Mouse (Mus musculus): ENCODE results near the gene Apoa2.
A peak's percentile ranks its signal among the peaks of the same experiment; 100 is the strongest.

The Apoa2 gene

DNA sequence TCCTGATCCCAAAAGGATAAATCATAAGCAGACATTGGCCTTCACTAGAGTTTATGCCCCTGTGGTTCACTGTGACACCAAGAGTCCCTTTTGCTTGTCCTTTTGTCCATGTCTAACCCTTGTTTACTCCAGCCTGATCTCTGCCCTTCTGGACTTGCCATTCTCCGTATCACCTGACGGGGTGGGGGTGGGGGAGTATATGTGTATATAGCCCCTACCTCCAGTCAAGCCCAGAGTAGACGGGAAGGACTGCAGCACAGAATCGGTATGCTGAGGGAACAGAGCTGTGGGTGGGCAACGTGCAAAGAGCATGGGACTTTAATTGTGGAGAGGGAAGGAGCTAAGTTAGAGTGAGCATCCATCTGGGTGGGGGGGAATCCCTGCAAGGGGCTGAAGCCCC, at the start of gene Apoa2:
Apoa2 (plus strand) TSS at position 198 of the 400 bp plus-strand sequence.
- no peak for DNase-seq

- no peak for DNase-seq
Observed at GRCm38 (mm10) chr1:171179487-171180171, 45.2 kb upstream of the Apoa2 start.

DNA sequence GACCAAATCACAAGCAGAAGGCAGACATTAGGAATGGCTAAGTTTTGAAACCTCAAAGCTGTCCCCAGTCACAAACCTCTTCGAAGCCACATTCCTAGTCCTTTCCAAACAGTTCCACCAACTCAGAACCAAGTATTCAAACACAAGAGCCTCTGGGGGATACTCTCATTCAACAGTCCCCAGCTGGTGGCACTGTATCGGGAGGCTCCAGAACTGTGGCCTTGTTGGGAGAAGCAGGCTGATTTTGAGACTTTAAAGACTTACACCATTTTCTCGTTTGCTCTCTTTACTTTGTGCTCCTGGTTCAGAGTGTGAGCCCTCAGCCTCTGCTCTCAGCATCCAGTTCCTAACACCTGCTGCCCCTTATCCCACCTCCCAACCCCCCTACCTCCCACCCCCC, 41.8 kb upstream of the Apoa2 start:
- no peak for DNase-seq

- no peak for DNase-seq
Observed at GRCm38 (mm10) chr1:171183620-171184019, 41.2 kb upstream of the Apoa2 start.

- DNase-seq = peak; percentile 18
Observed at GRCm38 (mm10) chr1:171184314-171184713, 40.5 kb upstream of the Apoa2 start.

- DNase-seq = no peak
Observed at GRCm38 (mm10) chr1:171185655-171186054, 39.2 kb upstream of the Apoa2 start.

DNA sequence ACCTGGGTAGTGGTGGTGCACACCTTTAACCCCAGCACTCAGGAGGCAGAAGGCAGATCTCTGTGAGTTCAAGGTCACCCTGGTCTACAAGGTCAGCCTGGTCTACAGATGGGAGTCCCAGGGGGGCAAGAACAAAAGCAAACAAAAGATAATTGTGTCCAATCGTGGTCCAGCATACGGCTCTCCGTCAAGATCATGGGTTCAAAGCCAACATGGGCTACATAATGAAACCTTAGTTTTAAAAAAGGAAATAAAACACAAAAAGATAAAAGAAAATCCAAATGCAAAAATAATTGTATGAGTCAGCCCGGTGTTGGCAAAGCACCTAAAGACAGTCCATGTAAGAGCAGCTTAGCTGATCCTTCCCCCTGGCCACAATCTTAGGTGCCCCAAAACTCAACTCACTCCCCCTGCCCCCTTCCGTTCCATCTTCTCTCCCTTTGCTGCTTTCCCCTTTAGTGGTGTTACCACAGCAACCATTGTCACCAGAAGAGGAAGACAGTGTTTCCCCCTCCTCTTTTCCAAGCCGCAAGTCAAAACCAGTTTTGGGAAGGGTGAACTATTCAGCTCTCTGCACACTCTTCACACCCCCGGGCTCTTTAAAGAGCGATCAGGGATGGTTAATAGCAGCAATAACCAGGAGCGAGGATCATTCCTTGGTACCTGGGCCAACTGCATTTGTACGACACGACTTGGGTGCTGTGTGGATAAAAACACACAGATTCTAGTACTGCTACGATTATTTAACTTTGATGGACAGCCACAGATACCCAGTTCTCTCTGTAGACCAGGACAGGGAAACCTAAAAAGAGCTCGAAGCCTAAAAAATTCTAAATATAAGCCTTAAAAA, 36.8 kb upstream of the Apoa2 start:
- no peak for DNase-seq

- no peak for DNase-seq
Observed at GRCm38 (mm10) chr1:171189046-171189445, 35.8 kb upstream of the Apoa2 start.

GRCm38 (mm10) chr1:171189476-171190114, 35.3 kb upstream of the Apoa2 start:
- no peak for DNase-seq

- no peak for DNase-seq
Observed at GRCm38 (mm10) chr1:171190832-171191231, 34.0 kb upstream of the Apoa2 start.

GRCm38 (mm10) chr1:171192283-171192682, 32.6 kb upstream of the Apoa2 start:
- no peak for DNase-seq

- no peak for DNase-seq
Observed at GRCm38 (mm10) chr1:171193093-171193840, 31.6 kb upstream of the Apoa2 start.

DNA sequence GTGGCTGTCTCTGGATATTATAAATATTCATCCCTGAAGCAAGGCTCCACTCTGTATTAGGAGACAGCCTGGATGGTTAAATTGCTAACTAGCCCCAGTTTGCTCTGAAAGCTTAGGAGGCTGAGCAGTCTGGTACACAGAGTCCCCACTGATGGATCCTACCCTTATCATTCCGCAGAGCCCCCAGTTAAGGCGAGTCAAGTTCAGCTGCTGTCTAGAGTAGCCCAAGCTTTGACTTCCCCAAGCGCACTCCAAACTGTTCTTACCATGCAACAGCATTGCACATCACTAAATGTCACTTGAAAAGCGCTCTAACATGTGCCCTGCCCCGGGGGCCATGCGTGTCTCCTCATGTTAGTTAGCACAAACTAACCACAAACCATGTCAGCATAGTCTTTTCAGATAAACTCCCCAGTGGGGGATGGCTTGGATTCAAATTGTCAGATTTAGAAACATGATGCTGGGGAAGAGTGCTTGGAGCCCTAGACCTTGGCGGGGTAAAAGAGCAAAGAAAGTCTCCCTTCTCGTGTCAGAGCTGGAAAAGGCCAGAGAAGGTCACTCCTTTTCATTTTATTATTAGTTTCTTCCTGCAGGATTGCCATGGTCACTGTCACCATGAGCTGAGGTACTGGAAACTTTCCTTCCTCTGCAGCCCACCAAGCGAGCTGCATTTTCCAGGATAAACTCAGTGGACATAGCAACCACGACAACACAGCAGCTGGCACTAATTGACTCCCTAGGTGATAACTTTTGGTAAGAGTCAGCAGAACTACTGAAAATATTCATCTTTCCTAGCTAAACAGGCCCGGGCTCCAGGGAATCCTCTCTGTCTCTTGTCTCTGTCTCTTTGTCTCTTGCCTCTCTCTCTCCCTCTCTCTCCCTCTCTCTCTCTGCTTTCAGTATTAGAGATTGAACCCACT, 30.7 kb upstream of the Apoa2 start:
- DNase-seq = no peak

GRCm38 (mm10) chr1:171195046-171195822, 29.6 kb upstream of the Apoa2 start:
- no peak for DNase-seq

DNA sequence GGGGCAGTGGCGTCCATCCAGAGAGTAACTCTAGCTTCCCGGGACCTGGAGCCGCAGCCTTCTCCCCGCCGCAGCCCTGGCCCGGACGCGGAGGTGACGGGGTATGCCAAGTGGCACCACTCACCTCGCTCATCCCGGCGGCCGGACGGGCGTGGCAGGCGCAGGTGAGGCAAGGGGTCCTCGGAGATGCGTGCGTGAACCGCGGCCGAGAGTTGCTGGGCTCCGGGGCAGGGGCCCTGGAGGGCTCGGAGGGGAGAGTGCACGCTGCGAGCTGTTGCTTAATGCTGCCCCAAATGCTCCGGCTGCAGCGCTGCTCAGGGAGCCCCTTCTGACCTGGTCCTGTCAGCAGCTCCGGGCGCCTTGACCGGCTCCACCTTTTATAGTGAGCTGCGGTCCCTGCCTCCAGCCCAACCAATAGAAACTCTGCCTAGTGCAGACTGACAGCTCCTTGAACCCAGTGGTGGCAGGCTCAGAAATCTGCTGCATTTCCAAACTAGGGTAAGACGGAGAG, 28.9 kb upstream of the Apoa2 start, which contains the start of gene Pcp4l1:
Pcp4l1 (minus strand) TSS at position 382 of the 511 bp plus-strand sequence.
- DNase-seq = no peak

DNA sequence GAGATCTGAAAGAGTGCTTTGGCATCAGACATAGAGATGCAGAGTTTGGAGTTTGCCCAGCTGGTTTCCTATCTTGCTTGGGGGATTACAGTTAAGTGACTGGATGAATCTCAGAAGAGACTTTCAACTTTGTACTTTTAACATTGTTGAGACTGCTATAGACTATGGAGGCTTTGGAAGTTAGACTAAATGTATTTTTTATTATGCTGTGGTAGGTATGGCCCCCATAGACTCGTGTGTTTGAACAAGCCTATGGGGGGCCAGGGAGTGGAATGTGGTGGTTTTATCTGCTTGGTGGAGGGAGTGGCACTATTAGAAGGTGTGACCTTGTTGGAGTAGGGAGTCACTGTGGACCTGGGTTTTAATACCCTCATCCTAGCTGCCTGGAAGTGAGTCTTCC, 25.3 kb upstream of the Apoa2 start:
- no peak for DNase-seq

DNA sequence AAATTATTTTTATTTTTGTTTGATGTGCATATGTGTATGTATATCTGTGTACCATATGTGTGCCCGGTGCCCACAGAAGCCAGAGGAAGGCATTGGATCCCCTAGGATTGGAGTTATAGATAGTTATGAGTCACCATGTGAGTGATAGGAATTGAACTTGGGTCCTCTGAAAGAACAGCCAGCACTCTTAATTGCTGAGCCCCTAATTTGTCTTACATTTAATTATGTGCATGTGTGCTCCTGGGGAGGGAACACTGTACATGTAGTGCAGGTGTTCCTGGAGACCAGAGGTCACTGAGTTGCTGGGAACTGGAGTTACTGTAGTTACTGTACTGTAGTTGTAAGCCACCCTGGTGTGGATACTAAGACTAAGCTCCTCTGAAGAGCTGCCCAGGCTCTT, 24.1 kb upstream of the Apoa2 start:
- no peak for DNase-seq

GRCm38 (mm10) chr1:171203471-171204248, 21.2 kb upstream of the Apoa2 start:
- no peak for DNase-seq

DNA sequence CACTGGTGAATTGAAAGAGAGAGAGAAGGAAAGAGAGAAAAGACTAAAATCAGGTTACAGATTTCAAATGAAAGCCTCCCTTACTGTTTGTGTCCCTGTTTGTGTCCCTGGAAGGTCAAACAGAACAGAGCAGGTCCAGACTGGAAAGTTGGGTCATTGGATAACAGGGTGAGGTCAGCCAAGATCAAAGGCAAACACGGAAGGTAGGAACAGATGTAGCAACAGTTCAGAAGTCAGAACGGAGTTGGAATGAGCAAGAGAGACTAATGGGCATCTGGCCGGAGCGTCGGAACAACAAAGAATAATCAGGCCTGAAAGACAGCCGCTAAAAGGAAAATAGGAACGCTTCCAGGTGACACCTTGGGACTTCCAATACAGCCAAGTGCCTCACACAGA, 20.6 kb upstream of the Apoa2 start:
- no peak for DNase-seq
